Mouse (Mus musculus) ES-Bruce4 (cell line): Measurements from ENCODE around the gene Med24.

Experiments used
- CTCF ChIP-seq: IDR thresholded peaks from one replicate; pipeline ENCODE4 v1.8.1; 2011; ENCODE audit warnings: low read depth, low read length
- POLR2A ChIP-seq: IDR thresholded peaks from one replicate; pipeline ENCODE4 v1.8.1; 2011; ENCODE audit warnings: low read length; ENCODE audit not compliant: insufficient read depth

DNA sequence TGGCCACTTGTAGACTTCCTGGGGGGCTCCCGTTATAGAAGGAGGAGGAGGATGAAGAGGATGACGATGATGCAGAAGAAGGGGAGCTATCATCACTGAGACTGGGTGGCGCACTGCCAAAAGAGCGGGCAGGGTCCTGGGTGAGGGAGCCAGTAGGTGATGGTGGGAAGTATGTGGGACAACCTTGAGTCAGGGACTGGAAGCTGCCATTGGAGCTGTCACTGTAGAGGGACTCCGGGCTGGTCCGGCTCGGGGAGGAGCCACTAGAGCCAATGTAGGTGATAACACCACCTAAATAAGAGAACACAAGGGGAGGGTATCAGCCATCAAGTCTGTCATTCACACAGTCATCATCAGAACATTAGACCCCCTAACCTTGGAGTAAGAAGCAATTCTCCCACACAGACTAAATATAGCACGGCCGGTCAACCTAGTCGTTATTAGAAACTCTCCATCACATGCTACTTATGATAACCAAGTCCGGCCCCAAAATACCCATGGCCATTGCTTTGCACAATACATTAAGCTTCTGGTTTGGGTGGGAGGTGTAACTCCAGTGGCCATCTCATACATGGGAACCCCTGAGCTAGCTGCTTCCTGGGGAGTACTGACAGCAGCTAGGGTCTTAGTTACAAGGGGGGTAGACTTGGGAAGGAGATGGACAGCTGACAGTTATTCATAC, 42.8 kb upstream of the Med24 start:
- TF ChIP-seq POLR2A, result no peak
- no peak for TF ChIP-seq CTCF
